Mouse (Mus musculus) neural tube, embryonic 10.5 days (tissue): ENCODE measurements around the gene Rell1.

Experiments used
- DNase-seq: peaks from one replicate; pipeline ENCODE4 v3.0.0-alpha.2; 2017; ENCODE audit warnings: low spot score; ENCODE audit errors: extremely low spot score

Gene Rell1

GRCm38 (mm10) chr5:63968443-63969415 is at the start of gene Rell1:
Gene Rell1 (minus strand): TSS chr5:63968897.
- peak; percentile 100 for DNase-seq

- DNase-seq = no peak
Observed at GRCm38 (mm10) chr5:64012596-64013366, 44.1 kb upstream of the Rell1 start.

GRCm38 (mm10) chr5:64006548-64006947 is 37.9 kb upstream of the Rell1 start:
- no peak for DNase-seq

GRCm38 (mm10) chr5:64003302-64003701 is 34.6 kb upstream of the Rell1 start:
- DNase-seq = no peak

- no peak for DNase-seq
Observed at GRCm38 (mm10) chr5:63993865-63994264, 25.2 kb upstream of the Rell1 start.

GRCm38 (mm10) chr5:63990675-63991074 is 22.0 kb upstream of the Rell1 start:
- no peak for DNase-seq

GRCm38 (mm10) chr5:63986337-63986736 is 17.6 kb upstream of the Rell1 start:
- no peak for DNase-seq

- DNase-seq = no peak
Observed at GRCm38 (mm10) chr5:63982296-63982695, 13.6 kb upstream of the Rell1 start.

- DNase-seq = no peak
Observed at GRCm38 (mm10) chr5:63970991-63971390, 2.3 kb upstream of the Rell1 start.

GRCm38 (mm10) chr5:63970281-63970732 is 1.6 kb upstream of the Rell1 start:
- peak; percentile 34 for DNase-seq

GRCm38 (mm10) chr5:63969476-63970112 is 897 bp upstream of the Rell1 start:
- DNase-seq = peak; percentile 50

GRCm38 (mm10) chr5:63967591-63968141 is 1.0 kb downstream of the Rell1 start:
- no peak for DNase-seq

- DNase-seq = no peak
Observed at GRCm38 (mm10) chr5:63966379-63966778, 2.3 kb downstream of the Rell1 start.

GRCm38 (mm10) chr5:63965946-63966345 is 2.8 kb downstream of the Rell1 start:
- no peak for DNase-seq

GRCm38 (mm10) chr5:63964576-63964975 is 4.1 kb downstream of the Rell1 start:
- no peak for DNase-seq

- no peak for DNase-seq
Observed at GRCm38 (mm10) chr5:63961726-63962125, 7.0 kb downstream of the Rell1 start.

- no peak for DNase-seq
Observed at GRCm38 (mm10) chr5:63960565-63960964, 8.1 kb downstream of the Rell1 start.

- DNase-seq = no peak
Observed at GRCm38 (mm10) chr5:63958963-63959708, 9.6 kb downstream of the Rell1 start.

GRCm38 (mm10) chr5:63957607-63958006 is 11.1 kb downstream of the Rell1 start:
- no peak for DNase-seq

- no peak for DNase-seq
Observed at GRCm38 (mm10) chr5:63956411-63956810, 12.3 kb downstream of the Rell1 start.
